Mouse (Mus musculus): Measurements from ENCODE around the gene Ddx58. TPM values are rescaled to one million over a fixed set of nuclear protein-coding genes. Genes with fewer than 3 reads are reported as not detected.

The Ddx58 gene
- 10.1 and 12.0 TPM in 2 replicates for polyA plus RNA-seq (2015; fragmentation: Nextera tagmentation; extraction: Ambion mirVana)

- peak within 1 kb of the TSS; percentile 89 for H3K4me2 ChIP-seq (ENCODE audit: low read depth, low read length)
- no peaks in the 10 kb centered on the region for H3K9me3 ChIP-seq (replicated peaks; ENCODE audit: control insufficient read depth, low read length)
- peak within 1 kb of the TSS; percentile 58 for H3K4me3 ChIP-seq (ENCODE audit: low read length)
- H3K4me1 ChIP-seq (ENCODE audit: control insufficient read depth, insufficient read depth, low read length) = no peaks in the 10 kb centered on the region; the same call in 1 of the 2 replicates
- 4% methylated on average over 34 of the region's 35 CpGs for WGBS
- no peaks in the 10 kb centered on the region for H3K36me3 ChIP-seq (ENCODE audit: control insufficient read depth, insufficient read depth)
- peak within 1 kb of the TSS; percentile 56 for H3K9ac ChIP-seq (ENCODE audit: low read length)
- peak within 1 kb of the TSS; percentile 53 for H3K27ac ChIP-seq (ENCODE audit: low read length)
- no peaks in the 10 kb centered on the region for H3K27me3 ChIP-seq (ENCODE audit: control insufficient read depth, insufficient read depth, low read length)
- peak; percentile 59 for ATAC-seq (replicated peaks; ENCODE audit: extremely low read depth, insufficient read depth, low FRiP score)
These were observed at the start of gene Ddx58 for GRCm38 (mm10) chr4:40239409-40240271. Gene Ddx58, minus strand, starts transcription at chr4:40239828.

- Histone ChIP-seq H3K36me3 (ENCODE audit: control insufficient read depth, insufficient read depth) (no peaks in the 10 kb centered on the region), H3K27ac (ENCODE audit: low read length) (no peak overlapping the region), H3K4me3 (ENCODE audit: low read length) (no peak overlapping the region), H3K27me3 (ENCODE audit: control insufficient read depth, insufficient read depth, low read length) (no peaks in the 10 kb centered on the region), H3K4me1 (ENCODE audit: control insufficient read depth, insufficient read depth, low read length) (no peaks in the 10 kb centered on the region), H3K9me3 (replicated peaks; ENCODE audit: control insufficient read depth, low read length) (peaks cover 8% of the 10 kb centered on the region), H3K4me2 (ENCODE audit: low read depth, low read length) (no peak overlapping the region), H3K9ac (ENCODE audit: low read length) (no peak overlapping the region)
- no peak for ATAC-seq (replicated peaks; ENCODE audit: extremely low read depth, insufficient read depth, low FRiP score)
- 82% methylated on average over 2 of the region's 2 CpGs for WGBS
These were observed 49.4 kb upstream of the Ddx58 start for GRCm38 (mm10) chr4:40289046-40289445.

GRCm38 (mm10) chr4:40287415-40287814, 47.8 kb upstream of the Ddx58 start:
- Histone ChIP-seq H3K9me3 (replicated peaks; ENCODE audit: control insufficient read depth, low read length) (peaks cover 4% of the 10 kb centered on the region; the same call in 1 of the 2 replicates), H3K4me1 (ENCODE audit: control insufficient read depth, insufficient read depth, low read length) (no peaks in the 10 kb centered on the region), H3K36me3 (ENCODE audit: control insufficient read depth, insufficient read depth) (no peaks in the 10 kb centered on the region), H3K4me2 (ENCODE audit: low read depth, low read length) (no peak overlapping the region), H3K27ac (ENCODE audit: low read length) (no peak overlapping the region), H3K4me3 (ENCODE audit: low read length) (no peak overlapping the region), H3K27me3 (ENCODE audit: control insufficient read depth, insufficient read depth, low read length) (no peaks in the 10 kb centered on the region), H3K9ac (ENCODE audit: low read length) (no peak overlapping the region)
- 66% methylated on average over 6 of the region's 6 CpGs for WGBS
- ATAC-seq (replicated peaks; ENCODE audit: extremely low read depth, insufficient read depth, low FRiP score) = no peak

- H3K27ac ChIP-seq (ENCODE audit: low read length) = no peak overlapping the region
- H3K27me3 ChIP-seq (ENCODE audit: control insufficient read depth, insufficient read depth, low read length) = no peaks in the 10 kb centered on the region
- ATAC-seq (replicated peaks; ENCODE audit: extremely low read depth, insufficient read depth, low FRiP score) = no peak
- no peak overlapping the region for H3K9ac ChIP-seq (ENCODE audit: low read length)
- H3K4me2 ChIP-seq (ENCODE audit: low read depth, low read length) = no peak overlapping the region
- H3K4me1 ChIP-seq (ENCODE audit: control insufficient read depth, insufficient read depth, low read length) = no peaks in the 10 kb centered on the region
- H3K4me3 ChIP-seq (ENCODE audit: low read length) = no peak overlapping the region
- H3K36me3 ChIP-seq (ENCODE audit: control insufficient read depth, insufficient read depth) = no peaks in the 10 kb centered on the region
- H3K9me3 ChIP-seq (replicated peaks; ENCODE audit: control insufficient read depth, low read length) = peaks cover 3% of the 10 kb centered on the region; the same call in 1 of the 2 replicates
- WGBS = 14% methylated on average over 4 of the region's 4 CpGs
These were observed 46.0 kb upstream of the Ddx58 start for GRCm38 (mm10) chr4:40285582-40285981.

- peaks cover 12% of the 10 kb centered on the region for H3K4me1 ChIP-seq (ENCODE audit: control insufficient read depth, insufficient read depth, low read length)
- H3K4me3 ChIP-seq (ENCODE audit: low read length) = peak within 1 kb of the TSS; percentile 99
- H3K9me3 ChIP-seq (replicated peaks; ENCODE audit: control insufficient read depth, low read length) = no peaks in the 10 kb centered on the region
- H3K27me3 ChIP-seq (ENCODE audit: control insufficient read depth, insufficient read depth, low read length) = no peaks in the 10 kb centered on the region
- peak within 1 kb of the TSS; percentile 78 for H3K4me2 ChIP-seq (ENCODE audit: low read depth, low read length)
- peaks cover 16% of the 10 kb centered on the region; the same call in 1 of the 2 replicates for H3K36me3 ChIP-seq (ENCODE audit: control insufficient read depth, insufficient read depth)
- peak; percentile 97 for ATAC-seq (replicated peaks; ENCODE audit: extremely low read depth, insufficient read depth, low FRiP score)
- under 1% methylated on average over 36 of the region's 36 CpGs for WGBS
- H3K9ac ChIP-seq (ENCODE audit: low read length) = peak within 1 kb of the TSS; percentile 98
- H3K27ac ChIP-seq (ENCODE audit: low read length) = peak within 1 kb of the TSS; percentile 93
These were observed 39.8 kb upstream of the Ddx58 start, which contains the start of gene Ndufb6 for GRCm38 (mm10) chr4:40279276-40279900. Gene Ndufb6, minus strand, starts transcription at chr4:40279421.

GRCm38 (mm10) chr4:40278880-40279275, 39.2 kb upstream of the Ddx58 start:
- Histone ChIP-seq H3K9ac (ENCODE audit: low read length) (peak overlapping the region; percentile 98), H3K4me1 (ENCODE audit: control insufficient read depth, insufficient read depth, low read length) (peaks cover 12% of the 10 kb centered on the region), H3K9me3 (replicated peaks; ENCODE audit: control insufficient read depth, low read length) (no peaks in the 10 kb centered on the region), H3K4me3 (ENCODE audit: low read length) (peak overlapping the region; percentile 99), H3K4me2 (ENCODE audit: low read depth, low read length) (peak overlapping the region; percentile 78), H3K27ac (ENCODE audit: low read length) (peak overlapping the region; percentile 93), H3K27me3 (ENCODE audit: control insufficient read depth, insufficient read depth, low read length) (no peaks in the 10 kb centered on the region), H3K36me3 (ENCODE audit: control insufficient read depth, insufficient read depth) (peaks cover 16% of the 10 kb centered on the region; the same call in 1 of the 2 replicates)
- under 1% methylated on average over 21 of the region's 21 CpGs for WGBS
- peak; percentile 42 for ATAC-seq (replicated peaks; ENCODE audit: extremely low read depth, insufficient read depth, low FRiP score)

GRCm38 (mm10) chr4:40269430-40270032, 29.9 kb upstream of the Ddx58 start, which contains the start of the genes Smim27 and Topors:
Gene Smim27, plus strand, starts transcription at chr4:40269579.
Gene Topors, minus strand, starts transcription at chr4:40269850.
- WGBS = under 1% methylated on average over 38 of the region's 38 CpGs
- Histone ChIP-seq H3K36me3 (ENCODE audit: control insufficient read depth, insufficient read depth) (peaks cover 6% of the 10 kb centered on the region; the same call in 1 of the 2 replicates), H3K9ac (ENCODE audit: low read length) (peak within 1 kb of the TSS; percentile 90), H3K4me2 (ENCODE audit: low read depth, low read length) (peak within 1 kb of the TSS; percentile 81), H3K9me3 (replicated peaks; ENCODE audit: control insufficient read depth, low read length) (no peaks in the 10 kb centered on the region), H3K4me1 (ENCODE audit: control insufficient read depth, insufficient read depth, low read length) (peaks cover 27% of the 10 kb centered on the region), H3K27ac (ENCODE audit: low read length) (peak within 1 kb of the TSS; percentile 99), H3K27me3 (ENCODE audit: control insufficient read depth, insufficient read depth, low read length) (no peaks in the 10 kb centered on the region), H3K4me3 (ENCODE audit: low read length) (peak within 1 kb of the TSS; percentile 81)
- ATAC-seq (replicated peaks; ENCODE audit: extremely low read depth, insufficient read depth, low FRiP score) = peak; percentile 94

GRCm38 (mm10) chr4:40268835-40269234, 29.2 kb upstream of the Ddx58 start:
- H3K27ac ChIP-seq (ENCODE audit: low read length) = peak overlapping the region; percentile 99
- ATAC-seq (replicated peaks; ENCODE audit: extremely low read depth, insufficient read depth, low FRiP score) = peak; percentile 7; the same call in 1 of the 2 replicates
- H3K9ac ChIP-seq (ENCODE audit: low read length) = peak overlapping the region; percentile 90
- no peaks in the 10 kb centered on the region for H3K27me3 ChIP-seq (ENCODE audit: control insufficient read depth, insufficient read depth, low read length)
- H3K4me2 ChIP-seq (ENCODE audit: low read depth, low read length) = peak overlapping the region; percentile 81
- H3K4me3 ChIP-seq (ENCODE audit: low read length) = peak overlapping the region; percentile 81
- H3K4me1 ChIP-seq (ENCODE audit: control insufficient read depth, insufficient read depth, low read length) = peaks cover 28% of the 10 kb centered on the region
- H3K36me3 ChIP-seq (ENCODE audit: control insufficient read depth, insufficient read depth) = peaks cover 6% of the 10 kb centered on the region; the same call in 1 of the 2 replicates
- 0% methylated on average over 16 of the region's 16 CpGs for WGBS
- H3K9me3 ChIP-seq (replicated peaks; ENCODE audit: control insufficient read depth, low read length) = no peaks in the 10 kb centered on the region

Data from heart, embryonic 16.5 days (tissue).